Mouse (Mus musculus) c-Kit-positive CD71-positive TER-119-negative erythroid progenitor cells, embryonic 14.5 days (primary cell): ENCODE results near the gene Lama5.
"Not testable (repeated sequence)": the region's sequence is repeated elsewhere in the genome, so short reads cannot be mapped to it uniquely, and the experiment has no call there.

Source experiments
- DNase-seq: peaks from one replicate; pipeline ENCODE4 v3.0.0-alpha.2; 2013; ENCODE audit warnings: low read depth

The Lama5 gene

GRCm38 (mm10) chr2:180225762-180226378 is at the start of gene Lama5:
TSS of gene Lama5 (minus strand) at chr2:180225859.
- DNase-seq: no peak

GRCm38 (mm10) chr2:180274523-180274922 is 48.9 kb upstream of the Lama5 start:
- no peak for DNase-seq

GRCm38 (mm10) chr2:180273394-180274244 is 48.0 kb upstream of the Lama5 start, which contains the start of gene Cables2:
TSS of gene Cables2 (minus strand) at chr2:180273496.
- peak; percentile 91 for DNase-seq

- DNase-seq: no peak
These were observed 47.2 kb upstream of the Lama5 start for GRCm38 (mm10) chr2:180272884-180273321.

GRCm38 (mm10) chr2:180271804-180272395 is 46.2 kb upstream of the Lama5 start:
- DNase-seq: no peak

GRCm38 (mm10) chr2:180270537-180271255 is 45.0 kb upstream of the Lama5 start:
- no peak for DNase-seq

- no peak for DNase-seq
These were observed 43.7 kb upstream of the Lama5 start for GRCm38 (mm10) chr2:180269329-180269728.

GRCm38 (mm10) chr2:180267955-180268354 is 42.3 kb upstream of the Lama5 start:
- DNase-seq: no peak

GRCm38 (mm10) chr2:180262891-180263290 is 37.2 kb upstream of the Lama5 start:
- DNase-seq: no peak

- no peak for DNase-seq
These were observed 36.8 kb upstream of the Lama5 start for GRCm38 (mm10) chr2:180262441-180262840.

- DNase-seq: no peak
These were observed 36.2 kb upstream of the Lama5 start for GRCm38 (mm10) chr2:180261901-180262300.

GRCm38 (mm10) chr2:180260610-180261480 is 35.2 kb upstream of the Lama5 start:
- DNase-seq: no peak

GRCm38 (mm10) chr2:180259826-180260609 is 34.4 kb upstream of the Lama5 start:
- not testable (repeated sequence) for DNase-seq

GRCm38 (mm10) chr2:180258951-180259484 is 33.4 kb upstream of the Lama5 start:
- DNase-seq: not testable (repeated sequence)

- no peak for DNase-seq
These were observed 32.6 kb upstream of the Lama5 start for GRCm38 (mm10) chr2:180257963-180258865.

- DNase-seq: peak; percentile 99
These were observed 31.4 kb upstream of the Lama5 start, which contains the start of gene Rps21 for GRCm38 (mm10) chr2:180257001-180257521. TSS of gene Rps21 (plus strand) at chr2:180257377.

- no peak for DNase-seq
These were observed 30.8 kb upstream of the Lama5 start for GRCm38 (mm10) chr2:180256296-180257000.

GRCm38 (mm10) chr2:180255701-180256100 is 30.0 kb upstream of the Lama5 start:
- no peak for DNase-seq
